Mouse (Mus musculus) thymus, postnatal 36 days (tissue): Measurements from ENCODE around the gene Bmp2k.

Source experiments
- DNase-seq, 2 experiments: peaks; one replicate each; pipeline ENCODE4 v3.0.0; 2022; ENCODE audit warnings: mixed read lengths in 2 of 2

Gene Bmp2k

DNA sequence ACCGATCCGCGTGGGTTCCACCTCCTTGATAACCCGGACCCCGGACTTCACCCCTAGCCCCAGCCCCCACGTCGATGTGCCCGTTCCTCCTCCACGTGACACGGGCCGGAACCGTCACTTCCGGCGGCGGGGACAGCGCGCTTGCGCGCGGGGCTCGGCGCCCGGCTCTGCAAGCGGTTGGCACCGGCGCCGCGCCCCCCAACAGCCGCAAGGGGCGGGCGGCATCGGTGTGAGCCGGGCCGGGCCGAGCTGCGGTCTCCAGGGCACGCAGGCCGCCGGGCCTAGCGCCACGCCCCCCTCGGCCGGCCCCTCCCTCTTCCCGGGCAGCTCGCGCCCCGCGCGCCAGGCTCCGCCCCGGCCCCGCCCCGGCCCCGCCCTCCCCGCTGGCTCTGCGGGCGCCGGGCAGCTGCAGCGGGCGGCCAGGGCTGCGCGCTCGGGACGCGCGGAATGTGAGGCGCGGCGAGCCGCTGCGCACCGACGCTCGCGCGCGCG, at the start of gene Bmp2k:
Gene Bmp2k (plus strand): TSS at position 380 of the 492 bp plus-strand sequence.
- peak; percentile 87 to 93 for DNase-seq

DNA sequence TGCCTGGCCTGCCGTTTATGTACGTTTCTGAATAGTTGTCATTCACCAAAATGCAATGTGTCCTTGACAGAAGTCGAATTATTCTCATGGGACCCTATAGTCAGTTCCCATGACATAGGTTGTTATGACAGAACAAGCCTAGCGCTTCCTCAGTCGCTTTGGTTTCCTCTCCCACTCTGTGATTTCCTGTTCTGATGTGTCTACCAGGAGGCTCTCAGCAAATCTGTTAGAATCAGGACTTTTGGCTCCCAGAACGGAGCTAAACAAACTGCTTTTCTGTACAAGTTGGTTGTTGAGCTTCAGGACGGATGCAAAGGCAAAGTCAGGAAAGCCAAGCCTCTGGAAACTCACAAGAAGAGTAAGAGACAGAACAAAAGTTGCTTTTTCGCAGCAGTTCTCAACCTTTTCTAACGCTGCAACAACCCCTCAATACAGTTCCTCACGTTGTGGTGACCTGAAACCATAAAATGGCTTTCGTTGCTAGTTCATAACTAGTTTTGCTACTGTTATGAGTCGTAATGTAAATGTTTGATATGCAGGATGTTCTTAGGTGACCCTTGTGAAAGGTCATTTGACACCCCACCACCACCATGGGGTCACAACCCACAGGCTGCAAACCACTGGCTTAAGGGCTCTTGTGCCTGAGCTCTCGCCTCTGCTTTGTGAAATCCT, 48.5 kb upstream of the Bmp2k start:
- no peak for DNase-seq

DNA sequence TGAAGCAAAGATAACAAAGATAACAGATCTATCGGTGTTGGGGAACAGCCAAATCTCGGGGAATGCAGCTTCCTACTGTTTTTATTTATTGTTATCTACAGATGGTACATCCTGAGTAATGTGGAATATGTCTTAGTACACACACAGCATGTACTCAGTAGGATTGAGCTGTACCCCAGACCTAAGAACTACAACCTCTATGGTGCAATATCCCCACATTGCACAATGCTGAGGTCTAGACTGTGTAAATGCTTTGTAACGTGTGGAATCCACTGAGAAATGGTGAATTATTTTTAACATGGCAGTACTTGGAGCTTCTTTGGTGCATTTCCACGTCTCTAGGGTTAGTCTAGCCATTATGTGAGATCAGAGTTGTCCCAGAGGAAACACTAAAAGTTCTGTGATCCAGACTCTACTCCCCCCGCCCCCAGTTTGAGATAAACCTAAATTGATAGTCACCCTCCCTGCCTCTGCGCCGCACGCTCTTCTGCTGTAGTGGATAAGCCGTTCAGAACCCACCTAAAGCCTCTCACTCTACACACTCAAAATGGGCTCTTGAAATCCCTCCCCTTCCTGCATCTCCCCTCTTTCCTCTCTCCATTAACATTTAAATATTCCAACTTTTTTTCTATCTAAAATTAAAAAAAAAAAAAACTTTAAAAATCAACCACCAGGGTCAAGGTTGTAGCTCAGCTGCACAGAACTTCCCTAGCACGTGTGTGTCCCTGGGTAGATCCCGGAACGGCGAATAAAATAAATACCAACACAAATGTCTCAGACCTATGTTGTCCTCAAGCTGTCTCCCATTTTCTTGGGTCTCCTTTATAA, 47.4 kb upstream of the Bmp2k start:
- DNase-seq: no peak

DNA sequence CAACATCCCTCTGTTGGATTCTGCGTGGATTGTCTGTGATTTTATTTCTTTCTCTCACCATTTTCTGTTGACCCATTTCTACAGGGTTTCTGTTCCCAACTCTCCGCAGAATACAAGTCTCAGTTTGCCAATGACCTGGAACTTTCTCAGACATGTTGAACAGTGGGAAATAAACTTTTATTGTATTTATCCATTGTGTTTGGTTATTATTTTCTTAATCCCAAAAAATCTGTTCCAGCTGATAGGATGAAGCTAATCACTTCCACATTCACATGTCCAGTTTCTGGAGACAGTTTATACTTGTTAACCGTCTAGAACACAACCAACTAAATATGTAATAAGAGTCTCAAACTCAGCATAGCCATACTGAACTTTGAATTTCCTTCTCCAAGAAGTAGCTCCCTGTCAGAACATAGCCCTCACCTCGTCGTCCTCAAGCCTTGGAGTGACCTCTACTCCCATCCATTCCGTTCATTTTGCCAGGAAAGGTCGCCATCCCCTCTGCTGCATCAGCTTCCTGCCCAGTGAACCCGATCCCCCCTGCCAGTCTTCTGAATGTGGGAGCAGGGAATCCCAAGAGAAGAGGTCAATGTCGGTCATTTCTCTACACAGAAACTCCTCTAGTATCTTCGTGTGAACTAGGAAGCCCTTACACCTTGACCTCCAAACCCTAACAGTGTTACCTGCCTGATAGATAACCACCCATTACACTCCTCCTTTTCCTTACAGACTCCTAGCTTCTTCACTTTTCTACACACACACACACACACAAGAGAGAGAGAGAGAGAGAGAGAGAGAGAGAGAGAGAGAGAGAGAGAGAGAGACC, 46.6 kb upstream of the Bmp2k start:
- no peak for DNase-seq

DNA sequence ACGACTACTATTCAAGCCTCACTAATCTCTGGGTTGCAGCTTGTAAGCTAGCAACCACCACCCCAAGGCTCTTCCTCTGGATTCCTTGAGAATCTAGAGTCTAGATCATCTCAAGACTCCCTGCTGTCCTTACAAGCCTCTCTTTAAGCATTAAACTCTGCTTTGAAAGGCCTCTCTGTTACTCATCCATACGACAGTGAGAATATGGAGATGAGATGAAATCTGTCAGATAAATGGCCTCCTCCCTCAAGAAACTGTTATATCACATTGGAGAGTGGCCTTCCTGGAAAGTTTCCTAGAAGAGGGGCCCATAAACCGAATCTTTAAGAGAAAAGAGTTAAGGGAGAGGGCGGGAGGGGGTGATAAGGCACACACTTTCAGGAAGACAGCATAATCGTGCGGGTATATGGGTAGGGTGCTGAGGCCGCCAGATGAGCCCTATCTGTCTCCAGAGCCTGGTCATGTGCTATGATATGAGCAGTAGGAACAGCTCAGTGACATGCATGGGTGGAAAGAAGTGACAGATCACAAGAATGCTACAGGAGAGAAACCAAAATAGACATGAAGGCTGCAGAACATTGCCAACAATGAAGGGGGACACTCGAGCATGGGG, 45.9 kb upstream of the Bmp2k start:
- DNase-seq: no peak

DNA sequence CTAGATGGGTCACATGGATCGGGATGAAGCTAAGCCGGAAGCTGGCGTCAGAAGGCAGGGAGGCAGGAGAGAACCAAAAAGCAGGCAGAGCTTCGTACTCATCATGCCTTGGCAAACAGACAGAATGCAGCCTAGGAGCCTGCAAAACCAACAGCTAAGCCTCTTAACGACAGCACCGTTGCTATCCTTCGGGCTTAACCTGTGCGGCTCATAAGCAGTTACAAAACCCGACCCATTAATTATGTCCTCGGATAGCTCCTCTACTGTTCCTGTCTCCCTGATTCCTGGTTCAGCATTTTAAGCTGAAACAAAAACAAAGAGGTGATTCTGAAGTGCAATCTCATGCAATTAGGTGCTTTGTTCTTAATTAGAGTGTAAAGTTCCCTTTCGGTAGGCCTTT, 43.4 kb upstream of the Bmp2k start:
- no peak for DNase-seq

DNA sequence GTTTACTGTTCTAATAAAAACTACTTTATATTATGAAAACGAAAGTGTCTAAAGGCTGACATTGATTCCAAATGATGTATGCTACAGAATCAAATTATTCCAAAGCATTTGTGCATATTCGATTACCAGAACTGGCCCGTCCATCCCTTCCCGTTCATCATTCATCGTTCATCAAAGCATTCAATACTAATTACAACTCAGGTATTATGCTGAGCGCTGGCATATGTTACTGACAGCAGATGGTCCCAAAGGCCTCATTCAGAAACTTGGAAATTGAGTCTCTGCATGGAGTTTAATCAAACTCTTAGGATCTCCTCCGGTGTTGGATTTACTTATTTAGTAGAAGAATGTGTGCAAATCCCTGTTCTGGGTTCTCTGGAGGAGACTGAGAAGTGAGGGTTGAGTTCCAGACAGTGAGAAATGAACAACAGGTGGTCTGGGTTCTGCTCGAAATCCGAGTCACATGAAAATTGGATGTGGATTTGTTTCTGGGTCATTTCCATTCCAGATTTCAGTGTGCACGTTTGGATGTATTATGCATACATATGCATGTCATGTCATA, 42.9 kb upstream of the Bmp2k start:
- DNase-seq: no peak

DNA sequence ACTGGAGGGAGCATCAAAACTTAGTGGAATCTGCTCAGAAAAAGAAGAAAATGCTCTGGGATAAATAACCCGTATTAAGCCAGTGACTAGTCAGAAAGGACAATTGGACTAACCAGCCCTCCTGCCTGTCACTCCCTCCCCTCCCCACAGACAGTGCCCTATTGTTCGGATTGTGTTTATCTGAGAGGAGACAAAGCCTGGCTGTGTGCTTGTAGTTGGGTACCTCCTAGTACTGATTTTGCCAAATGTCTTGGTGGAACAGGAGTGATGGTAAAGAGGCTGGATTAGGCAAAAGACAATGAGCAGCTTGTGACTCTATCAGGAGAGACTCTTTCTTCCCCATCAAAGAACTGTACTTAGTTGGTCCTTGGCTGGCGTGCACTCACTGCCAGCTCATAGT, 40.6 kb upstream of the Bmp2k start:
- no peak for DNase-seq

DNA sequence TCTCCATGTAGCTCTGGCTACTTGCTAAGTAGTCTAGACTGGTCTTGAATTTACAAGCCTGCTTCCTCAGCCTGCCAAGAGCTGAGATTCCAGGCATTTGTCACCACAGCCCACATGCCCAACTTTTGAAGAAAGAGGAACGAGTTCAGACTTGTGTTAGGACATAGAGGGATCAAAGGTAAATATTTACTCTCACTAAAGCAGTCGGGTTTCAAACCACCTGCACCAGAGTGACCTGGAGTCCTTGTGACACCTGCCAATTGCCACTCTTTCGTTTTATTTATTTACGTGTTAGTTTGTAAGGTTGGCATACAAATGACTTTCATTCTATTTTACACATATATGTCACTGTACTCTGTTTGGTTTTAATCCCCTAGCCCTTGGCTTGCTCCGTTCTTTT, 36.4 kb upstream of the Bmp2k start:
- DNase-seq: no peak

DNA sequence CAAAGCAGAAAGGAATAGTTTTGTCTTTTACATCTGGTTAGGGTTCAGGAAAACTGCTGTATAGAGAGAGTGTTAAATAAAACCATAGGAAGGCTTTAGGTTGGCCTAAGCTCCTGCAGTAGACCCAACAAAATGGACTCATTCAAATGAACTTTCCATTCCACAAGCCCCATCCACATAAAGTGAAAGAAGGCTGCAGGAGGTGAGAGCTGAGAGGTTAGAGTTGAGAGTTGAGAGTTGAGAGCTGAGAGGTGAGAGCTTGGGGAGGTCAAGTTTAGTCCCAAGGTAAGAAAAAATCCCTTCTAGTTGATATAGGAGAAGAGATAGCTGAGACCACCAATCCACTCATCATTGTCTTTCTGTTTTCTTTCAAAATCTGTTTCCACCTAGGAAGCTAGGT, 35.6 kb upstream of the Bmp2k start:
- DNase-seq: no peak

DNA sequence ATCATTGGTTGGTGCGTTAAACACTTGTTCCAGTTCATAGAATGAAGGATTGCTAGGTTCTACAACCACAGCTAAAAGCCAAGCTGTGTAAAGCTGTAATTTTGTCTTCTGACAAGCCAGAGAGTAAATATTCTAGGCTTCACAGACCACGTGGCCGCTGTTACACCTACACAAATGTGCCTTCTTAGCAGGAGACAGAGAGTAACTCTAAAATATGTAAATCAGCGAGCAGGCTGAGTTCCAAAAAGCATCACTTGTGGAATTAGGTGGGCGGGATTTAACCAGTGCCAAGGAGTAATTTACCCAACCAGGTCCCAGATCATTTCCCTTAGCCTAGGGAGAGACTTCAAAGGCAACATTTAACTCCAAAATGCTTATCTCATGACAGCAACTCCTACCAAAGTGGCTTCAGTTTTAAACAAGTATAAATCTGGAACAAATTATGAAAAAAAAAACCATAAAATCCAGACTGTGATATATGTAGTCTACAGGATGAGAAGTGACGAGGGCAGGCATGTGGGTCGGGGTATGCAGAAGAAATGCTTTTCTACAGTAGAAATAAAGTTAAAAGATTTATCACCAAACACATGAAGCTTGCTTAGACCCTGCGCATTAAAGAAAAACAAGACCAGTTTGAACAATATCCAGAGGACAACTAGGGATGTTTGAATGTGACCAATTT, 35.1 kb upstream of the Bmp2k start:
- DNase-seq: no peak

DNA sequence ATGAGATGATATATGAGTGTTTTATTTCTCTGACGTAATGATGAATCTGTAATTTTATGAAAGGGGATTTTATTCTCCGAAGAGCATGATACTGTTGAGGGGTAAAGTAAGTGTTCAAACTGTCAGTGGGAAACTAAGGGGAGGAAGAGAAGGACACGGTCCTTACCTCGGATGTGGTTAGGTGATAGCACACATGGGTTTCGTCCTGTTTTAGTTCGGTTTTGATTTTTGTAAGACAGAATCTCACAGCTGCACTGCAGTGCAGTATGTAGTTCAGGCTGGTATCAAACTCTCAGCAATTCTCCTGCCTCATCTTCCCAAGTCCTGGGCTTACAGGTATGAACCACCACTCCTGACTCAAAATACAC, 34.6 kb upstream of the Bmp2k start:
- DNase-seq: no peak

DNA sequence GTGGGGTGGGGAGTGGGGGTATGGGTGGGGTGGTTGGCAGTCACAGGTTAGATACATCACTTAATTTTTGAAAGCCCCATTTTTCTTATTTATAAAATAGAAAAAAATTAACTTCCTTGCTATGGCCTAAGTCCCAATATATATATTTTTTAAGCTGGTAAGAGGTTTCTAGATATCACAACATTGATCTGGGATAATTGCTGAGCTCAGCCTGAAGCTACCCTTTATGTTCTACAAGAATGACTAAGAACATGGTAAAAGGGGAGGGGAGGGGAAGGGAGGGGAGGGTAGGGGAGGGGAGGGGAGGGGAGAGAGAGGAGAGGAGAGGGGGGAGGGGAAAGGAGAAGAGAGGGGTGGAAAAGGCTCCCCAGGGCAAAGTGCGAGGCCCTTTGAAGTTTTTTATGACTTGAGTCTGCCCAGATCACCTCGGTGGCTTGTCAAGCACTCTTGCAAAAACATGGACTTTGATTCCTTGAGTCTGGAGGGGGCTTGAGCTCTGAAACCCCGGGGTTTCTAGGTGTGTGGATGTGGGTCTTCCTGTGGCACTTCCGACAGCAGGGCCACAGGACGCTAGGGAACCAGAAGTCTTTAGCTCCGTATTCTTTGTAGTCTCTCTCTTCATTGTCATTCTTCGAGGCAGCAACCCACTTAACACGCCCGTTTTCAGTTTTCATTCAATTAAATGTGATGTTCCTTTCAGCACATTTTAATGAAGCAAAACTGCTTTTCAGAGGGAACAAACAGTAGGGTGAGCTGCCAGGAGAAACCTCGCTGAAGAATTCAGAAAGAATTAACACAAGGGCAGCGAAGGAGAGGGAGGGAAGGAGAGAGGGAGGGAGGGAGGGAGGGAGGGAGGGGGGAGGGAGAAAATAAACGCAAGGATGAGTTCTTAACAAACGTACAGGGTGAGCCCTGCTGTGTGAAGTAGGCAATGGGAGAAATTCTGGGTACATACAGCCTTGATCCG, 33.1 kb upstream of the Bmp2k start:
- peak; percentile 7 to 13 for DNase-seq

DNA sequence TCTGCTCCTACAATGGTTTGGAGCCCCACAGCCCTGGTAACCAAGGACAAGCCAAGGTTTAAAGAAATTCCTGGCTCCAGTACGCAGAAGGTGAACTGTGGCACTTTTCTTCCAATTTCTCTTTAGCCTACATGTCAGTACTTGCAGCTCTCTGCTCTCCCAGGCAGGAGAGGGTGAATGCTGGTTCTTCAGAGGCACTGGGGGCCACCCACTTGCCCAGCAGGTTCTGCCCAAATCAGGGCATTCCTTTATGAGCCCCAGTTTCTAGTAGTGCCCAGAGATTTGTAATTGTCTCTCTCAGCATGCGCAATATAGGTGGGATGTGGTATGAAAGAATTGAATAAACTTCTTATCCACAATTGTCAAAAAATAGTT, 32.5 kb upstream of the Bmp2k start:
- DNase-seq: no peak

DNA sequence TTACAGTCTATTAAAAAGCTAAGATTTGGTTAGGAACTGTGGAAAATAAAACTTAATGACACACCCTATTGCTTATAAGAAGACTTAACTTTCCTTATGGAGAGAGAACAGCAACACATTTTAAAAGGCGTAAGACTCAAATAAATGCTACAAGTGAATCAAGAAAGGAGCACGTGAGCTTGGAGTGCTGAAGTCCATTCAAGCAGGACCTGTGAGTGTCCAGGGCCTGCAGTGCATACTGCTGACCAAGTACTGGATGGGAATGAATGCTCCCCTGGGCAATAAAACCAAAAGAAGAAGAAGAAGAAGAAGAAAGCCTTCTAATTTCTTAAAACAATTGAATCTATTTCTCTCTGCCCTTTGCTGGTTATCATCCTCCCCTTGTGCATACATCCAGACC, 32.0 kb upstream of the Bmp2k start:
- DNase-seq: no peak

DNA sequence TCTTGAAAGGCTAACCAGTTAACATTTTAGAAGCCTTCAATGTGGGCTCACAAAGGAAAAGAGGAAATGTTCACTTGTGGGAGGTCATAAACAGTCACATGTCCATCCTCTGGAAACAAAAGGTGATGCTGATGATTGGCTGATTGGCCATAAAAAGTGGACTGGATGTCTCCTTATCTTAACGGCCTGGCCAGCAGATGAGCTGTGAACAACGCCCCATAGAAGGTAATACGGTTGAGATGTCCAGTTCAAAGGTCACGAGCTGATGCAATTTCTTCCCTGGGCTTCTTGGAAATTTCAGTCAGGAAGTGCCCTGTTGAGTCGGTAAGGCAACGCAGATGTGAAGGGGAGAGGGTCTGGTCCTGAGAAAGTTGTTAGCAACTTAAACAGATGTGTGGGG, 28.9 kb upstream of the Bmp2k start:
- no peak for DNase-seq

DNA sequence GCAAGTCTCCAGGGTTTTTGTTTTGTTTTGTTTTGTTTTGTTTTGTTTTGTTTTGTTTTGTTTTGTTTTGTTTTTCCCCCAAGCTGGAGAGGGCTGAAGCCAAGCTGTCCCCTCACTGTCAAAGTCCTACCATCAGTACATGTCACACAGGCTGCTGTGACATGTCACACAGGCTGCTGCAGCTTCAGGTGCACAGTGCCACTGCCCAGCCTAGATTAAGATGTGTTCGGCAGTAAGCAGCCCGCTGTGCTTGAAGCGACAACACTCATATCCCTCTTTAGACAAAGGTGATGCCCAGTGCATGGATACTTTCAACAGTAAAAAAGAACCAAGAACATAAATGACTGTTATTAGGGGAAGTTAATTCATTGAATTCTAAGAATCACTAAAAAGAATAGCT, 28.5 kb upstream of the Bmp2k start:
- DNase-seq: no peak

DNA sequence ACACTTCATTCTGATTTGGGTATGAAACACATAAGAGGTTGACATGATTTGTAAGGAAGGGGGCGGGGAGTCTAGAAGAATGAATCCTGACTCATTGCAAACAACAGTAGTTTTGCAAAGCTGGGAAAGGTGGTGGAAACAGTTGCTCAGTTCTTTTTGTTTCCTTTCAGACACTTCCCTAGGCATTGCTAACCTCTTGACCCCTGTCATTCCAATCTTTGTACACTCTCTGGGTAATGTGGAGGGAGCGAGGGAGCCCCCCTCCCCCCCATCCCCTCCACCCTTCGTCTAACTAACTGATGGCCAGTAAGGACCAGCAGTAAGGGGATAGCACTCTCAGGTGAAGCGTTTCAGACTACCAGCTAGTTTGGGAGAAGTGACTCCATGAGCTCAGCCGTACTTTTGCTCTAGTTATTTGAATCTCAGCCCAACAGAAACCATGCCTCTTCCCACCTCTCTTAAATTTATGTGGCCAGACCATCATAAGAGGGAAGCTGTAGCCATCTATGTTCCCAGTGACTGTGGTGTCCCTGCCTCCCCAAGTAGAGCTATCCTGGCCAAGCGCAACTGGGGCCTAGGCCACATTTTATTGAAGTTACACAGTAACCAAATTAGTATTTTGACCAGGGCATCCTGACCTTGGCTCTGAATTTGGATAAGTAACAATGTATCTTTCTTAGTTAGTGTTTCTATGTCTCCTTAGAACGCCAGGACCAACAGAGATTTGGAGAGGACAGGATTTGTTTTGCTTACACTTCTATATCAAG, 27.6 kb upstream of the Bmp2k start:
- DNase-seq: no peak

DNA sequence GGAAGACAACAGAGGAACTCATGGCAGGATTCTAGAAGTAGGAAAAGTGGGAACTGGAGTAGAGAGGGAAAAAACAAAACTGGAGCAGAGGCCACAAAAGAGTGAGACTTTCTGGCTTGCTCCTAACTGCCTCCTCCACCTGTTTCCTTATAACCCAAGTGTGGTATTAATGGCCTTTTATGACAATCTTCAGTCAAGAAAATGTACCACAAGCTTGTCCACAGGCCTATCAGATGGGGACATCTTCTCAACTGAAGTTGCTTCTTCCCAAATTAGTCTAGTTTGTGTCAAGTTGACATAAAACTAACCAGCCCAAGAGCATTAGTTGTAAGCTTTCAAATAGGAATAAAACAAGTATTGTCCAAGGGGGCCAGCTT, 27.0 kb upstream of the Bmp2k start:
- no peak for DNase-seq

DNA sequence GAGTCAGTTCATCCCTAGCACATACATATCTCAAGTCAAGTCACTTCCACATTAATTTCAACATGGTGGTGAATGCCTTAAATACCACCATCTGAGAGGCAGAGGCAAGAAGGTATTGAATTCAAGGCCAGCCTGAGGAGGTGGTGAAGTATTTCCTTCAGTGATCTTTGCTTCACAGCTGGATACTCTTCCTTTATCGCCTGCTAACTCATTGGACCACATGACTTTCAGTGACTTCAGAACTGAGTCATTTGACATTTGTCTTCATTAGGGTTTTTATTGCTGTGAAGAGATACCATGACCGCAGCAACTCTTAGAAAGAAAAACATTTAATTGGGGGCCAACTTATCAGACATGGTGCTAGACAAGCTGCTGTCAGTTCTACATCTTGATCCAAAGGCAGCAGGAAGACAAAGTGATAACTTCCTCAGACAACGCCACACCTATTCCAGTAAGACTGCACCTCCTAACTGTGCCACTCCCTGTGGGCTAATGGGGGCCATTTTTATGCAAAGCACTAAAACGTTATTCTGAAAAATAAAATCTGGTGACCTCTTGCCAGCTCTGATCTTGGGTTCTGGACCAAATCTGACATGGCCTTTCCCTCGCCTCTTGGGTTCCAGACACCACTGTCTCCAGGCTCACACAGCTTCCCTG, 24.9 kb upstream of the Bmp2k start:
- DNase-seq: no peak
